Mouse (Mus musculus): ENCODE measurements around the gene Dtnb. TPM values are rescaled to one million over a fixed set of nuclear protein-coding genes. Genes with fewer than 3 reads are reported as not detected.

Gene Dtnb
- polyA plus RNA-seq, 1 experiment from 2014 or later: 43.7 TPM

- Histone ChIP-seq H3K4me3 (no peak overlapping the region), H3K36me3 (no peaks in the 10 kb centered on the region), H3K27ac (no peak overlapping the region), H3K4me1 (peaks cover 8% of the 10 kb centered on the region), H3K9me3 (replicated peaks) (no peaks in the 10 kb centered on the region), H3K27me3 (ENCODE audit: low read depth, poor library complexity, severe bottlenecking) (no peaks in the 10 kb centered on the region)
- WGBS: 91% methylated on average over 6 of the region's 6 CpGs
- DNase-seq (ENCODE audit: low spot score): no peak
Observed at GRCm38 (mm10) chr12:3729521-3730075, 157.4 kb downstream of the Dtnb start.

GRCm38 (mm10) chr12:3732623-3733265 is 160.6 kb downstream of the Dtnb start:
- no peaks in the 10 kb centered on the region for H3K4me1 ChIP-seq
- no peaks in the 10 kb centered on the region for H3K36me3 ChIP-seq
- no peaks in the 10 kb centered on the region for H3K9me3 ChIP-seq (replicated peaks)
- no peak overlapping the region for H3K4me3 ChIP-seq
- 86% methylated on average over 11 of the region's 11 CpGs for WGBS
- H3K27me3 ChIP-seq (ENCODE audit: low read depth, poor library complexity, severe bottlenecking): no peaks in the 10 kb centered on the region
- H3K27ac ChIP-seq: no peak overlapping the region
- no peak for DNase-seq (ENCODE audit: low spot score)

GRCm38 (mm10) chr12:3733328-3733727 is 161.1 kb downstream of the Dtnb start:
- H3K27me3 ChIP-seq (ENCODE audit: low read depth, poor library complexity, severe bottlenecking): no peaks in the 10 kb centered on the region
- H3K9me3 ChIP-seq (replicated peaks): no peaks in the 10 kb centered on the region
- no peaks in the 10 kb centered on the region for H3K36me3 ChIP-seq
- no peak for DNase-seq (ENCODE audit: low spot score)
- no peaks in the 10 kb centered on the region for H3K4me1 ChIP-seq
- WGBS: 69% methylated on average over 7 of the region's 7 CpGs
- H3K27ac ChIP-seq: no peak overlapping the region
- no peak overlapping the region for H3K4me3 ChIP-seq

DNA sequence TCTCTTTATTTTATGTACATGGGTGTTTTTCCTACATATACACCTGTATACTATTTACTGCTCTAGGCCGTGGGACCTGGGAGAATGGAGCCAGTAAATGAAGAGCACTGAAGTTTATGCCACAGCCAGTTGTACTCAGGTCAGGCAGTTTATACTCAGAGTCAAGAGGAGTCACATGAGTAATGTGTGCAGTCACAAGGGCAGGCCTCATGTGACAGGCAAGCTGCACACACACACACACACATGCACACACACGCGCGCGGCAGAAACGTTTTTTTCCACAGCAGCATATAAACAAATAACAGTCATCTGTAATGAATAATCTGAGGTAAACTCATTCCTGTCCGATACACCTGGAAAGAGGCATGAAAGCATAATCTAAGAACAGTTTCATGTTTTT is 164.8 kb downstream of the Dtnb start:
- H3K4me1 ChIP-seq: no peaks in the 10 kb centered on the region
- no peak overlapping the region for H3K27ac ChIP-seq
- no peaks in the 10 kb centered on the region for H3K9me3 ChIP-seq (replicated peaks)
- no peak overlapping the region for H3K4me3 ChIP-seq
- H3K36me3 ChIP-seq: peaks cover 3% of the 10 kb centered on the region; the same call in 1 of the 2 replicates
- 93% methylated on average over 7 of the region's 7 CpGs for WGBS
- no peaks in the 10 kb centered on the region for H3K27me3 ChIP-seq (ENCODE audit: low read depth, poor library complexity, severe bottlenecking)
- no peak for DNase-seq (ENCODE audit: low spot score)

DNA sequence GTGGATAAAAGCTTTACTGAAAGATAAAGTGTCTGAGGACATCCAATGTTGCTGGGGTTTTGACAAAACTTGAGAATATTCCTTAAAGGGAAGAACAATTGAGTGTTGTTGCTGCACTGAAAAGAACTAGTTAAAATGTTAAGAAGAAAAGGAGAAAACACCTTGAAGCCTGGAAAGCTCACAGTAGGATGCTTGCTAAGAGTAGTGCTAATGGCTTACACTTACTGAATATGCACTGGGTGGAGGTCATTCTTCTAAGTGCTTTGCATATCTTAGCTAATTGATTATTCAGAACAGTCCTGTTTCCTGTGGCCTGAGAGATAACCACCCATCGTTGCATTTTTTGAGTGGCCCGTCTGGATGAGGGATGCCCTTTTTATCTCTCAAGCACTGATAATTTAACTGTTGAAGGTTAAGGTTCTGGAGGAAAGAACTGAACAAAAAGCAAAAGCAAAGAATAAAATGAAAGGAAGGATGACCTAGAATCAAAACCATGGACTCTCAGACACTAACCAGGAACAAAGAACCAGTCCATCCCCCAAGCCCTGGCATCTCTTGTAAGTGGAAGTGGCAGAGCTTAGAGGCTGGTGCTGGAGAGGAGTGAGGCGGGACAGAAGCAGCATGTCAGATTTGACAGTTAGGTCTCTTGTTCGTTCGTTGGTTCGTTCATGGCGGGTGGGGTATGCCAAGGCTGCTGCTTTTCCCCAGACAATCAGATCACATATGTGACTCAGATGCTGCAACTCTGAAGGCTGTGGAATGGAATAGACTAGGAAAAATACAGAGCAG is 166.8 kb downstream of the Dtnb start:
- Histone ChIP-seq H3K27me3 (ENCODE audit: low read depth, poor library complexity, severe bottlenecking) (no peaks in the 10 kb centered on the region), H3K4me1 (no peaks in the 10 kb centered on the region), H3K36me3 (peaks cover 3% of the 10 kb centered on the region; the same call in 1 of the 2 replicates), H3K9me3 (replicated peaks) (no peaks in the 10 kb centered on the region), H3K27ac (no peak overlapping the region), H3K4me3 (no peak overlapping the region)
- whole genome bisulfite sequencing: 61% methylated on average over 7 of the region's 7 CpGs
- DNase-seq (ENCODE audit: low spot score): no peak

DNA sequence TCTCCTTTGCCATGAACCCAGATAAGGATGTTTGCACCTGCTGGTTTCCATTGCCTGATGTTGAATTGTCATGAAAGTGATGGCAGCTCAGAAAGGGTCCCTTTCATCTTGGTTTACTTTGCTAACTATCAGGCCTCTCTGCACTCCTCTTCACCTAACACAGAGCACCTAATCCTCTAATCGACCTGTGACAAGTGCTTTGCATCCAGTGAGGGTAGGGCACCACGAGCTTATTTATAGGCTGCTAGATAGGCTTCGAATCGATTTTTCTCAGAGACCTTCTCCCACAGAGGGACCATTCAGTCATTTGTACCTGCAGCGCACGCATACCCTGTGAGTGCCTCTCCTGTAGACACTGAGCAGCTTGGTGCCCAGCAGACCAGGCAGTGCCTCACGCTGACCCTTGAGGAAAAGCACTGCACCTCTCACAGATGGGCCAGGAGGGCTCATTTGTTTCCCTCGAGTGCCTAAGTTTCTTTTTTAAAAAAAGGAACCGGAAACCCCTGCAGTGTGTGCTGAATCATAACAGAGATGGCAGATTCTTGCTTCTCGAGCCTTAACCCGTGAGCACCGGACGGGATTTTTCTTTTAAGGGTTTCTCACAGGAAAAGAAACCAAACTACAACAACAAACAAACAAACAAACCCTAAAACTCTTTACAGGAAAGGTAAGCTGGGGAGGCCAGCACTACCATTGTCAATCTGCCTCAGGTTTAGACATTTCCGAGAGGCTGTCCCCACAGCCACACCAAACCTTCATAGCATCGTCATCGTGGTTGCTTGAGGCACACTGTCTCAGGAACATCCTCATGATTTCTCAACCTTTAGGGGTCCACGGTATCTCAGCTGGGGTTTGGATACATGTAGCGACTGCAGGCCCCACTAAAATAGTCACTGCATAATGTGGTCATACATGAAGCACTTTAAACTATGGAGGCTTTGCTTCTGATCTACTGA is 167.8 kb downstream of the Dtnb start:
- DNase-seq (ENCODE audit: low spot score): no peak
- H3K27ac ChIP-seq: no peak overlapping the region

GRCm38 (mm10) chr12:3740705-3741081 is 168.5 kb downstream of the Dtnb start:
- peaks cover 3% of the 10 kb centered on the region; the same call in 1 of the 2 replicates for H3K36me3 ChIP-seq
- no peaks in the 10 kb centered on the region for H3K9me3 ChIP-seq (replicated peaks)
- 85% methylated on average over 3 of the region's 3 CpGs for WGBS
- no peak for DNase-seq (ENCODE audit: low spot score)
- H3K4me1 ChIP-seq: no peaks in the 10 kb centered on the region
- no peak overlapping the region for H3K4me3 ChIP-seq
- no peak overlapping the region for H3K27ac ChIP-seq
- H3K27me3 ChIP-seq (ENCODE audit: low read depth, poor library complexity, severe bottlenecking): no peaks in the 10 kb centered on the region

More for the DNA sequence above, 167.8 kb downstream of the Dtnb start:
- Histone ChIP-seq H3K4me3 (no peak overlapping the region), H3K4me1 (no peaks in the 10 kb centered on the region), H3K9me3 (replicated peaks) (no peaks in the 10 kb centered on the region), H3K27me3 (ENCODE audit: low read depth, poor library complexity, severe bottlenecking) (no peaks in the 10 kb centered on the region), H3K36me3 (peaks cover 3% of the 10 kb centered on the region; the same call in 1 of the 2 replicates)
- WGBS: 82% methylated on average over 18 of the region's 18 CpGs

DNA sequence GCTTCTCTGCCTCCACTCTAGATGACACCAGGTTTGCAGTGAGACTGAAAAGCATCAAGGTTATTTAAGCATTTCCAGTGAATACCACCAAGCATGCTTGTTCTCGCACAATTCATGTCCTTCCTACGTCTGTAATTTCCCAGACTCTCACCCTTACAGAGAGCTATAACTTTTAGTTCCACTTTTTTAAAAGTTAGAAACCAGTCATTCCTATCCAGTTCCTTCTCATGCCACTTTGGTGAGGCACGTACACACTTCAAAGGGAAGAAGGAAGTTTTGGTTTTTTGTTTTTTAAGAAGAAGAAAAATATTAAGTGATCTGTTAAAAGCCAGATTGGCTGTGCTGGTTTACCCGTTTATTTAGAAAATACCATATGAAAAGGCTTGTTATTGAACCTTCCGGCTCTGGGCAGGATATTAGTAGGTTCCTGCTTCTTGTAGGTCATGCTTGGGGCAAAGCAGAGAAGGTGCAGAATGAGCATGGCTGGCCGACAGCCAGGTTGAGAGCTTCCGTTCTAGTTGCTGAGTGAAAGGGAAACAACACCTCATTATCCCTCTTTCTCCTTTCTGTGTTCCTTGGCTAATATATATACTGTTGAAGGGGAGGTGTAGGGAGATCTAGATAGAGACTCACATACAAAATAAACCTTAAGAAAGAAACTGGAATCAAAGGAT is 173.4 kb downstream of the Dtnb start:
- Histone ChIP-seq H3K27ac (no peak overlapping the region), H3K4me1 (no peaks in the 10 kb centered on the region), H3K36me3 (0 out of 2 replicates have a peak, but pooled peaks cover 2% of the 10 kb centered on the region), H3K9me3 (replicated peaks) (no peaks in the 10 kb centered on the region), H3K27me3 (ENCODE audit: low read depth, poor library complexity, severe bottlenecking) (no peaks in the 10 kb centered on the region), H3K4me3 (no peak overlapping the region)
- WGBS: 88% methylated on average over 7 of the region's 7 CpGs
- DNase-seq (ENCODE audit: low spot score): no peak

DNA sequence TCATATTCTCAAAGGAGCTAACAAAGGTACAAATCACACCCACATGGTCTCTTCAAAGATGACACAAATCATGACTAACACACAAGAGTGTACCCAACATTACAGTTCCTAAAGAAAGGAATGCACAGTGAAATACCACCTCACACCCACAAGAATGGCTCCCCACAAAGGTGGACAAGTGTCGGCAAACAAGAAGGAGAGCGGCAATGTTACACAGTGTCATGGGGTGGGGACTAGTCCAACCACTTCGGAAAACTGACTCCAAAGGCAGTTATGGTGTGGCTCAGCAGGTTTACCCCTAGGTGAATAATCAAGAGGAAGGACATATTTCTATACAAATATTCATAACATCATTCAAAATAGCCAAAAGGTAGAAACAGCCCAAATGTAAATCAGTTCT is 174.2 kb downstream of the Dtnb start:
- no peak for DNase-seq (ENCODE audit: low spot score)
- Histone ChIP-seq H3K27me3 (ENCODE audit: low read depth, poor library complexity, severe bottlenecking) (no peaks in the 10 kb centered on the region), H3K36me3 (0 out of 2 replicates have a peak, but pooled peaks cover 2% of the 10 kb centered on the region), H3K4me1 (no peaks in the 10 kb centered on the region), H3K4me3 (no peak overlapping the region), H3K9me3 (replicated peaks) (no peaks in the 10 kb centered on the region), H3K27ac (no peak overlapping the region)
- WGBS: 87% methylated on average over 3 of the region's 3 CpGs

GRCm38 (mm10) chr12:3747583-3747982 is 175.4 kb downstream of the Dtnb start:
- no peak for DNase-seq (ENCODE audit: low spot score)
- no peaks in the 10 kb centered on the region for H3K9me3 ChIP-seq (replicated peaks)
- no peak overlapping the region for H3K4me3 ChIP-seq
- 90% methylated on average over 4 of the region's 4 CpGs for WGBS
- no peak overlapping the region for H3K27ac ChIP-seq
- no peaks in the 10 kb centered on the region for H3K4me1 ChIP-seq
- peaks cover 8% of the 10 kb centered on the region for H3K36me3 ChIP-seq
- no peaks in the 10 kb centered on the region for H3K27me3 ChIP-seq (ENCODE audit: low read depth, poor library complexity, severe bottlenecking)

GRCm38 (mm10) chr12:3755522-3755921 is 183.3 kb downstream of the Dtnb start:
- DNase-seq (ENCODE audit: low spot score): no peak
- 82% methylated on average over 6 of the region's 6 CpGs for WGBS
- peaks cover 18% of the 10 kb centered on the region for H3K36me3 ChIP-seq
- H3K9me3 ChIP-seq (replicated peaks): no peaks in the 10 kb centered on the region
- no peaks in the 10 kb centered on the region for H3K27me3 ChIP-seq (ENCODE audit: low read depth, poor library complexity, severe bottlenecking)
- no peak overlapping the region for H3K4me3 ChIP-seq
- H3K4me1 ChIP-seq: no peaks in the 10 kb centered on the region
- no peak overlapping the region for H3K27ac ChIP-seq

DNA sequence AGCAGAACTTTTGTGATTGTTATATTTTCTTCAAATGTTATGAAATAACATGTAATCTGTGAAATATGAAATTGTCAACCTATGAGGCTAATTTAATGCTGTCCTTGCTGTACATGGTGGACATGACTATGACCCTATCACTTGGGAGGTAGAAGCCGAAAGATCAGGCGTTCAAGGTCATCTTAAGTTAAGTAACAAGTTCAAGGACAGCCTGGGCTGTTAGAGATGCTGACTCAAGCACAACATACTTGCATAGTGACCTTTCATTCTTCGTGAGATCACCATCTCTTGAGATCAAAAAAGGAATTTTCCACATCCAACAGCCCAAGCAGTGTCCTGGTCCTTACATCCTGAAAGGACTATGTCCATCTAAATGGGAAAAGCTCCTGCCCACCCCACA is 184.0 kb downstream of the Dtnb start:
- WGBS: 94% methylated on average over 3 of the region's 3 CpGs
- Histone ChIP-seq H3K27ac (no peak overlapping the region), H3K9me3 (replicated peaks) (no peaks in the 10 kb centered on the region), H3K36me3 (peaks cover 19% of the 10 kb centered on the region), H3K27me3 (ENCODE audit: low read depth, poor library complexity, severe bottlenecking) (no peaks in the 10 kb centered on the region), H3K4me3 (no peak overlapping the region), H3K4me1 (no peaks in the 10 kb centered on the region)
- no peak for DNase-seq (ENCODE audit: low spot score)

Data from limb, embryonic 10.5 days (tissue).